Mouse (Mus musculus) hindbrain, embryonic 11.5 days (tissue): ENCODE measurements around the gene Cadm2. TPM values are rescaled to one million over a fixed set of nuclear protein-coding genes. Genes with fewer than 3 reads are reported as not detected.

Experiments
- ATAC-seq: fragments of 200-750 bp; cut with Nextera tagmentation; 2 replicates; pipeline ENCODE4 v1.8.0; 2017; ENCODE audit warnings: mild to moderate bottlenecking, moderate TSS enrichment, moderate library complexity; ENCODE audit not compliant: low FRiP score
- DNase-seq: peaks from one replicate; pipeline ENCODE4 v3.0.0-alpha.2; 2015; ENCODE audit warnings: low spot score
- H3K27ac ChIP-seq: fragments of 300-500 bp; sonication (generic); 2 replicates; pipeline ENCODE4 v1.5.1; 2014; ENCODE audit warnings: mild to moderate bottlenecking, low read depth, low read length
- H3K27me3 ChIP-seq: fragments of 300-500 bp; sonication (generic); 2 replicates; pipeline ENCODE4 v1.6.1; 2014; ENCODE audit warnings: mild to moderate bottlenecking, low read length, moderate library complexity, mixed read lengths; ENCODE audit not compliant: control insufficient read depth, insufficient read depth
- H3K36me3 ChIP-seq: fragments of 300-500 bp; sonication (generic); 2 replicates; pipeline ENCODE4 v1.6.1; 2014; ENCODE audit warnings: mild to moderate bottlenecking, low read length, moderate library complexity, mixed read lengths; ENCODE audit not compliant: control insufficient read depth, insufficient read depth
- H3K4me1 ChIP-seq: fragments of 300-500 bp; sonication (generic); replicated peaks from 2 replicates; pipeline ENCODE4 v1.6.1; 2014; ENCODE audit warnings: low read length, mixed read lengths; ENCODE audit not compliant: control insufficient read depth, insufficient read depth
- H3K4me2 ChIP-seq: fragments of 300-500 bp; sonication (generic); replicated peaks from 2 replicates; pipeline ENCODE4 v1.6.1; 2014; ENCODE audit warnings: mild to moderate bottlenecking, low read depth, low read length
- H3K4me3 ChIP-seq: fragments of 300-500 bp; sonication (generic); 2 replicates; pipeline ENCODE4 v1.5.1; 2014; ENCODE audit warnings: low read depth, low read length
- H3K9ac ChIP-seq: fragments of 300-500 bp; sonication (generic); 2 replicates; pipeline ENCODE4 v1.6.1; 2014; ENCODE audit warnings: low read depth, low read length
- H3K9me3 ChIP-seq: fragments of 300-500 bp; sonication (generic); 2 replicates; pipeline ENCODE4 v1.6.1; 2016; ENCODE audit warnings: low read length; ENCODE audit not compliant: control insufficient read depth
- WGBS: fragments of 180-500 bp; shearing (Covaris S2); extraction: QIAGEN DNeasy Blood & Tissue Kit; methylation state at CpG from one replicate; pipeline ENCODE4 v1.1.7; 2014; 5-methylcytosine and 5-hydroxymethylcytosine counted together
- polyA plus RNA-seq: library from polyadenylated mRNA; unstranded; fragments of >200 nt; fragmentation: Nextera tagmentation; extraction: Ambion mirVana; gene quantifications from 2 replicates; pipeline ENCODE4 v1.2.1, GENCODE M21; 2014

The Cadm2 gene
- polyA plus RNA-seq, 1 experiment from 2014 or later = 4.2 TPM

- no peak overlapping the region for H3K27ac ChIP-seq
- ATAC-seq (no peak), DNase-seq (no peak)
- H3K27me3 ChIP-seq = no peaks in the 10 kb centered on the region
- H3K9ac ChIP-seq = no peak overlapping the region
- H3K9me3 ChIP-seq = no peaks in the 10 kb centered on the region
- no peak overlapping the region for H3K4me3 ChIP-seq
- H3K36me3 ChIP-seq = no peaks in the 10 kb centered on the region
- H3K4me2 ChIP-seq = no peak overlapping the region
- H3K4me1 ChIP-seq = no peaks in the 10 kb centered on the region
- 61% methylated on average over 2 of the region's 2 CpGs for WGBS
Observed at GRCm38 (mm10) chr16:67079318-67079717, 541.4 kb downstream of the Cadm2 start.

- Histone ChIP-seq H3K36me3 (no peaks in the 10 kb centered on the region), H3K27ac (no peak overlapping the region), H3K9ac (no peak overlapping the region), H3K9me3 (no peaks in the 10 kb centered on the region), H3K4me1 (no peaks in the 10 kb centered on the region), H3K4me2 (no peak overlapping the region), H3K4me3 (no peak overlapping the region), H3K27me3 (no peaks in the 10 kb centered on the region)
- no peak for ATAC-seq
- WGBS = 86% methylated on average over 7 of the region's 7 CpGs
- no peak for DNase-seq
Observed at GRCm38 (mm10) chr16:67076169-67076895, 544.4 kb downstream of the Cadm2 start.

GRCm38 (mm10) chr16:67068461-67068860, 552.2 kb downstream of the Cadm2 start:
- H3K27me3 ChIP-seq = no peaks in the 10 kb centered on the region
- no peak for ATAC-seq
- H3K4me2 ChIP-seq = no peak overlapping the region
- no peak overlapping the region for H3K9ac ChIP-seq
- H3K4me3 ChIP-seq = no peak overlapping the region
- no peak for DNase-seq
- H3K4me1 ChIP-seq = no peaks in the 10 kb centered on the region
- H3K27ac ChIP-seq = no peak overlapping the region
- no peaks in the 10 kb centered on the region for H3K9me3 ChIP-seq
- no peaks in the 10 kb centered on the region for H3K36me3 ChIP-seq
- 56% methylated on average over 1 of the region's 1 CpGs for whole genome bisulfite sequencing

GRCm38 (mm10) chr16:67030918-67031317, 589.8 kb downstream of the Cadm2 start:
- Histone ChIP-seq H3K4me3 (no peak overlapping the region), H3K4me1 (no peaks in the 10 kb centered on the region), H3K27ac (no peak overlapping the region), H3K9me3 (no peaks in the 10 kb centered on the region), H3K36me3 (no peaks in the 10 kb centered on the region), H3K4me2 (no peak overlapping the region), H3K9ac (no peak overlapping the region), H3K27me3 (no peaks in the 10 kb centered on the region)
- DNase-seq (no peak), ATAC-seq (no peak)
- 83% methylated on average over 5 of the region's 5 CpGs for WGBS

GRCm38 (mm10) chr16:67019856-67020255, 600.9 kb downstream of the Cadm2 start:
- no peak for DNase-seq
- Histone ChIP-seq H3K4me2 (no peak overlapping the region), H3K4me1 (no peaks in the 10 kb centered on the region), H3K9ac (no peak overlapping the region), H3K4me3 (no peak overlapping the region), H3K9me3 (no peaks in the 10 kb centered on the region), H3K27me3 (no peaks in the 10 kb centered on the region), H3K36me3 (no peaks in the 10 kb centered on the region), H3K27ac (no peak overlapping the region)
- no peak for ATAC-seq
- WGBS = 82% methylated on average over 1 of the region's 1 CpGs

GRCm38 (mm10) chr16:67017710-67018109, 603.0 kb downstream of the Cadm2 start:
- no peak overlapping the region for H3K4me2 ChIP-seq
- no peak for ATAC-seq
- H3K36me3 ChIP-seq = no peaks in the 10 kb centered on the region
- no peaks in the 10 kb centered on the region for H3K4me1 ChIP-seq
- no peaks in the 10 kb centered on the region for H3K9me3 ChIP-seq
- no peak overlapping the region for H3K27ac ChIP-seq
- no peak overlapping the region for H3K9ac ChIP-seq
- no peak for DNase-seq
- 86% methylated on average over 2 of the region's 2 CpGs for WGBS
- H3K4me3 ChIP-seq = no peak overlapping the region
- no peaks in the 10 kb centered on the region for H3K27me3 ChIP-seq

GRCm38 (mm10) chr16:67003161-67003560, 617.5 kb downstream of the Cadm2 start:
- Histone ChIP-seq H3K27ac (no peak overlapping the region), H3K36me3 (no peaks in the 10 kb centered on the region), H3K4me2 (no peak overlapping the region), H3K27me3 (no peaks in the 10 kb centered on the region), H3K4me1 (no peaks in the 10 kb centered on the region), H3K9me3 (no peaks in the 10 kb centered on the region), H3K4me3 (no peak overlapping the region), H3K9ac (no peak overlapping the region)
- ATAC-seq (no peak), DNase-seq (no peak)
- 92% methylated on average over 3 of the region's 3 CpGs for WGBS

GRCm38 (mm10) chr16:67001707-67002106, 619.0 kb downstream of the Cadm2 start:
- DNase-seq (no peak), ATAC-seq (no peak)
- no peak overlapping the region for H3K4me2 ChIP-seq
- H3K36me3 ChIP-seq = no peaks in the 10 kb centered on the region
- 64% methylated on average over 4 of the region's 4 CpGs for WGBS
- H3K27ac ChIP-seq = no peak overlapping the region
- H3K4me3 ChIP-seq = no peak overlapping the region
- no peaks in the 10 kb centered on the region for H3K9me3 ChIP-seq
- no peak overlapping the region for H3K9ac ChIP-seq
- H3K4me1 ChIP-seq = no peaks in the 10 kb centered on the region
- no peaks in the 10 kb centered on the region for H3K27me3 ChIP-seq

GRCm38 (mm10) chr16:66997461-66997860, 623.2 kb downstream of the Cadm2 start:
- ATAC-seq (no peak), DNase-seq (no peak)
- H3K27ac ChIP-seq = no peak overlapping the region
- H3K9me3 ChIP-seq = no peaks in the 10 kb centered on the region
- H3K4me1 ChIP-seq = no peaks in the 10 kb centered on the region
- no peaks in the 10 kb centered on the region for H3K27me3 ChIP-seq
- no peak overlapping the region for H3K4me2 ChIP-seq
- H3K9ac ChIP-seq = no peak overlapping the region
- 76% methylated on average over 2 of the region's 2 CpGs for WGBS
- H3K4me3 ChIP-seq = no peak overlapping the region
- no peaks in the 10 kb centered on the region for H3K36me3 ChIP-seq
